ENCODE assay signal across 29 mouse cellular contexts in the genomic region with DNA sequence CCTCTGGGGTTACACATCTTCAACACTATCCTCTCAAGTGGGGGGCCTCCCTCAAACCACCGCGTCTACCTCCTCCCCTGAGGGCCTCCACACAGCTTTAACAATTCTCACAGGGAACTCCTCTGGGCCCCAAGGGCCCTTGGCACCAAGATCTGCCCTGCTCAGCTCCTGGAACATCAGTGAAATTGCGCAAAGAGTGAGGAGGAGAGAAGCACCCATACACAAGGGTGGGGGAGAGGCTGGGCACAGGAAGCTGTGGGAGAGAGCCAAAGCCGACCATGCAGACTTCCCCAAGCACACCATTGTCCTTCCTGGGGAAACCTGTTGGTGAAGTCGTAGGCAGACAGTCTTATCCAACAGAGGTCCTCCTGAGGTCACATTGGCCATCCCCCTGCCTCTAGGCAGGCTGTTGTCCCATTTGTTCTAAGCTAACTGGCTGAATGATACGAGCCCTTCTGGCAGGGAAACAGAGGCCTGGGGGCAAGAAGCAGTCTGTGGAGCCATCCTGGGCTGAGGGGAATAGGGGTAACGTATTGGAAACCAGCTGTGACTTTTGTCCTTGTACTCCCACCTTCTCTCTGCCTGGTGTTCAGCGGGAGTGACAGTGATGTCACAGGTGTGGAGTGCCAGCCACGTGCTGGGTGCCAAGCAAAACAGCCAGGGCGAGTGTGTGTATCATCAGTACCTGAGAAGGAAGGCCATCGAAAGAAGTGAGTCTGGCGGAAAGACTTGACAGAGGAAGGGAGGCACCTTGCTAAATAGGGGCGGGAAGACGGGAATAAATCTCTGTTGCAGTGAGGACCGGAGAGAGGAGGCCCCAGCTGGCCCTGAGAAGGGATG. TPM values are rescaled to one million over a fixed set of nuclear protein-coding genes. Genes with fewer than 3 reads are reported as not detected.
DNase-seq lines count a peak whose midpoint lies in the region; ATAC-seq lines count a peak whose summit lies in the region.
"Had no signal": no experiment of that assay in that cellular context is flagged by ENCODE, and none has a peak within 500 bp of the region (broad histone marks: within the 10 kb centered on the region; RNA-seq: fewer than 3 reads in every experiment).

No protein-coding gene starts in this region.

- no peak overlapping the region for H3K9ac ChIP-seq in heart, embryonic 12.5 days
- H3K9ac ChIP-seq: forebrain, embryonic 15.5 days; heart, embryonic 15.5 days; hindbrain, embryonic 14.5 days; liver, postnatal 0 days; neural tube, embryonic 12.5 days had no signal

- H3K4me1 ChIP-seq in heart, embryonic 12.5 days (replicated peaks): peaks cover 29% of the 10 kb centered on the region
- H3K4me1 ChIP-seq: neural tube, embryonic 12.5 days had no signal

- H3K4me3 ChIP-seq in heart, embryonic 12.5 days: no peak overlapping the region
- H3K4me3 ChIP-seq: forebrain, embryonic 15.5 days; heart, embryonic 15.5 days; neural tube, embryonic 12.5 days had no signal

- H3K27me3 ChIP-seq in heart, embryonic 12.5 days (replicated peaks): peaks cover 17% of the 10 kb centered on the region
- H3K27me3 ChIP-seq: forebrain, embryonic 15.5 days; neural tube, embryonic 12.5 days; Patski had no signal

- no peak overlapping the region for H3K4me2 ChIP-seq in heart, embryonic 12.5 days
- H3K4me2 ChIP-seq: forebrain, embryonic 15.5 days; heart, embryonic 15.5 days; hindbrain, embryonic 14.5 days; neural tube, embryonic 12.5 days had no signal

- 69% methylated on average over 15 of the region's 15 CpGs for WGBS in heart, embryonic 12.5 days

- no peaks in the 10 kb centered on the region for H3K9me3 ChIP-seq in heart, embryonic 12.5 days (replicated peaks)
- H3K9me3 ChIP-seq: forebrain, embryonic 15.5 days; heart, embryonic 15.5 days; neural tube, embryonic 12.5 days had no signal

- no peak overlapping the region for H3K27ac ChIP-seq in heart, embryonic 12.5 days (ENCODE audit: poor library complexity, severe bottlenecking)
- H3K27ac ChIP-seq: forebrain, embryonic 15.5 days; heart, embryonic 15.5 days; hindbrain, embryonic 14.5 days; neural tube, embryonic 12.5 days had no signal

- ATAC-seq in erythroid progenitor cell, adult 5-6 weeks (replicated peaks; ENCODE audit: low FRiP score, poor library complexity, severe bottlenecking): no peak
- ATAC-seq in heart, embryonic 12.5 days (ENCODE audit: insufficient number of reproducible peaks, low FRiP score): no peak
- ATAC-seq: CD4-positive, CD25-positive, alpha-beta regulatory T cell, adult 4 months; forebrain, embryonic 15.5 days; inflammation-experienced regulatory T-cells, adult 6 months; liver, postnatal 0 days had no signal

- no peaks in the 10 kb centered on the region for H3K36me3 ChIP-seq in heart, embryonic 12.5 days
- H3K36me3 ChIP-seq: forebrain, embryonic 15.5 days; heart, embryonic 15.5 days; neural tube, embryonic 12.5 days had no signal

- DNase-seq in cerebellum, postnatal 14 days: peak; percentile 36 to 37
- no peak for DNase-seq in cerebellum, postnatal 36 days
- peak; percentile 69 to 81 for DNase-seq in lung, adult 18-20 months
- peak; percentile 70 for DNase-seq in lung, postnatal 25 days (ENCODE audit: low spot score)
- DNase-seq in thymus, adult 18-20 months: no peak
- no peak for DNase-seq in layer of hippocampus, adult 9-11 months
- DNase-seq: adrenal gland, adult 2 months; cerebellum, adult 11 months; cerebellum, postnatal 25 days; gastrocnemius, postnatal 14 days; heart, postnatal 36 days; kidney, adult 18-20 months; kidney, postnatal 4 days; liver, postnatal 0 days; midbrain, embryonic 14.5 days; retina, postnatal 1 day; thymus, postnatal 4 days had no signal

RNA-seq across cellular contexts. Expression of a gene that starts 6.1 kb away (rescaled TPM):
- not detected in 2 replicates for total RNA-seq in erythroid progenitor cell, adult 5-6 weeks (2015; ENCODE audit: low replicate concordance)
- total RNA-seq in erythroid progenitor cell, adult 5-6 weeks (2017; ENCODE audit: low replicate concordance): not detected in 2 replicates
- 0.04 and 0.05 TPM in 2 replicates for polyA plus RNA-seq in heart, embryonic 12.5 days (2016; fragmentation: Nextera tagmentation; extraction: Ambion mirVana)
- total RNA-seq: gastrocnemius, postnatal 14 days; heart, postnatal 36 days; megakaryocyte-erythroid progenitor cell, adult 5-6 weeks had no signal
- polyA plus RNA-seq: CD4-positive, CD25-positive, alpha-beta regulatory T cell, adult 4 months; inflammation-experienced regulatory T-cells, adult 6 months; limb, embryonic 11.5 days; liver, adult 2 months; liver, postnatal 0 days; neural tube, embryonic 12.5 days had no signal

RNA-seq across cellular contexts. Expression of a gene that starts 47.3 kb away (rescaled TPM):
- total RNA-seq in erythroid progenitor cell, adult 5-6 weeks (2015; ENCODE audit: low replicate concordance): not detected in 2 replicates
- not detected in 2 replicates for total RNA-seq in erythroid progenitor cell, adult 5-6 weeks (2017; ENCODE audit: low replicate concordance)
- 1.3 and 1.7 TPM in 2 replicates for polyA plus RNA-seq in heart, embryonic 12.5 days (2016; fragmentation: Nextera tagmentation; extraction: Ambion mirVana)
- total RNA-seq: megakaryocyte-erythroid progenitor cell, adult 5-6 weeks had no signal
- polyA plus RNA-seq: Patski had no signal

Comparison
In these comparisons a context has a peak if more than half of its experiments do, and no peak if none do; other contexts are left out.
1. DNase-seq: peak in cerebellum, postnatal 14 days (2 of 2), lung, adult 18-20 months (2 of 2) and lung, postnatal 25 days (single experiment); none in cerebellum, postnatal 36 days (0 of 2), thymus, adult 18-20 months (0 of 2) and layer of hippocampus, adult 9-11 months (single experiment).